Mouse (Mus musculus): ENCODE data around the gene Klhl36.
A peak's percentile ranks its signal among the peaks of the same experiment; 100 is the strongest.

The Klhl36 gene

GRCm38 (mm10) chr8:119861706-119862389 is at the start of gene Klhl36:
Klhl36 (plus strand) TSS chr8:119862266.
- peak; percentile 97 for DNase-seq

- DNase-seq: no peak
Measured at GRCm38 (mm10) chr8:119812650-119813431, 49.2 kb upstream of the Klhl36 start.

DNA sequence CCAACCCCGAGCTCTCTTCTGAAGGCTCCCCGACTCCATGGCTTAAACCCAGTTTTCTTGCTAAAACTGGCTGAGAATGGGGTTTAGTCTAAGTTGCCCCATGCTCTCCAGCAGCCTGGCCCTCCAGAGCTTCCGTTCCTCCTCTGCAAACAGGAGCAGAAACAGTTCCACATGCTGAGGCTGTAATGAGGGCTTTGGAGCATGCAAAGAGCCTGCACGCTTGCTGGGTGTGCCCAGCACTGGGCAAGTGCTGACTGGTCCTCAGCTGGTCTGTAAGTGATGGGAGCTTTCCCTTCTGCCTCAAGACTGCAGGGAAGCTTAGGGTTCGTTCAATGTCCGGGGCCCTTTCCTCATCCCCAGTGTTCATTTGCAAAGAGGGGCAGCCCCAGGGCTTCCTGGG is 45.8 kb upstream of the Klhl36 start:
- no peak for DNase-seq

DNA sequence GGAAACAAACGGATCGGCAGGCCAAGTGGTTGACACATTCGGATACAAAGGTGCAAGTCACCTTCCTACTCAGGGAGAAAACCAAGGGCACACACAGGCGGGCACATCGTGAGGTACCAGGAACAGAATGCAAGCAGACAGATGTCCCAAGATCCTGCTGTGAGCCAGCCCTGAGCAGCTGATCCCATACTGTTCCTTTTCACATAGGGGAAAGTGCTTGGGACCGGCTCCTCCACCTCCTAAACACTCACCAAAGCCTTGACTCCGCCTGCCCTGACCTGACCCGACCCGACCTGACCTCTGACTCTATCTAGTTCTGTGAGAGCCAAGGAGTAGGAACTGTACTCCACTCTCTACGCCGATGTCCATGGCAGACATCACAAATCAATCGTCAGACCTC is 44.6 kb upstream of the Klhl36 start:
- no peak for DNase-seq

GRCm38 (mm10) chr8:119819316-119819715 is 42.8 kb upstream of the Klhl36 start:
- peak; percentile 73 for DNase-seq

GRCm38 (mm10) chr8:119819976-119820375 is 42.1 kb upstream of the Klhl36 start:
- DNase-seq: no peak

DNA sequence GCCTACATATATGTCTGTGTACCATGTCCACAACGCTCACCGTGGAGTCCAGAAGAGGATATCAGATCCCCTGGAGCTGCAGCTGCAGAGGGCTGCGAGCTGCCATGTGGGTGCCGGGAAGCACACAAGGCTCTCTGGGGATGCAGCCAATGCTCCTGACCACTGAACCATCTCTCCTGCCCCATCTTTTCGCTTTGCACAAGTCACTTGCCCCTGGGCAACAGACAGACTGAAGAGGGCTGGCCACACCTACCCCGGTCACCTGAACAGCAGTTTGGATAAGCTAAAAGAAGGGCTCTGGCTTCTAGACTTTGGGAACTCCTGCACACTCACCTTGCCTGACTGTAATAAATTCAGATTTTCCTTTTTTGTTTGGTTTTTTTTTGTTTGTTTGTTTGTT is 40.4 kb upstream of the Klhl36 start:
- no peak for DNase-seq

GRCm38 (mm10) chr8:119823278-119823677 is 38.8 kb upstream of the Klhl36 start:
- DNase-seq: no peak

DNA sequence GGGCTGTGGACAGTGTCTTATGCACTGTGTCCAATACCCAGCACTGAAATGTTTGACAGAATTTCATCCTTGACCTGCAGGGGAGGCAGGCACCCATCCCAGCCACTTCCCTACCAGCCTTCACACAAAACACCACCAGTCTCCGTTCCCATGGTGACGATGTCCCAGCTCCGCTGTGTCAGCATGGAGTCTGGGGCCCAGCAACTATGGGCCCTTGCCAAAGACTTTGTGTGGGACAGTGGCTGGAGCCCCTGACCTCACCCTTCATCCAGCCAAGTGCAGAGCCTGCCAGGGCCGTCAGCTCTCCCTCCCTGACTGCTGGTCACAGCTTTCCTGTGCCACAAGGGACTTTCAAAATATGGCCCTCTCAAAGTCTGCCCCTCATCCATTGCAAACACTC is 38.0 kb upstream of the Klhl36 start:
- DNase-seq: peak; percentile 63

- DNase-seq: no peak
Measured at GRCm38 (mm10) chr8:119824809-119825273, 37.2 kb upstream of the Klhl36 start.

- DNase-seq: no peak
Measured at GRCm38 (mm10) chr8:119825950-119826730, 35.9 kb upstream of the Klhl36 start.

DNA sequence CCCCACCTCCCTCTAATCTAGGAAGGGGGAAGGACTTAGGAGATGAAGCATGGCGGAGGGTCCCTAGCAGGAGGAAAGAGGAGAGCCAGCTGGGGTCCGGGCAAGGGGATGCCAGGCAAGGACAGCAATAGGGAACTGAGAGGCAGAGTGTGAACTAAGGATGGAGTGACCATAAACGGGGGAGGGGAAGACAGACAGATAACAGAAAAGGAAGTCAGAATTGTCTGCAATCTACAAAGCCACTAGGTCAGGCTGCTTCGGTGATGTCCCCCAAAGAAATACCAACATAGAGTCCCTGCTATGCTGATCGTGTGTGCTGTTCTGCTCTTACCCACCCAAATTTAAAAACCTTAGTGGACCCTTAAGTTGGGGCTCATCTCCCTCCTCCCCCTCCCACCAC is 35.1 kb upstream of the Klhl36 start:
- DNase-seq: no peak

DNA sequence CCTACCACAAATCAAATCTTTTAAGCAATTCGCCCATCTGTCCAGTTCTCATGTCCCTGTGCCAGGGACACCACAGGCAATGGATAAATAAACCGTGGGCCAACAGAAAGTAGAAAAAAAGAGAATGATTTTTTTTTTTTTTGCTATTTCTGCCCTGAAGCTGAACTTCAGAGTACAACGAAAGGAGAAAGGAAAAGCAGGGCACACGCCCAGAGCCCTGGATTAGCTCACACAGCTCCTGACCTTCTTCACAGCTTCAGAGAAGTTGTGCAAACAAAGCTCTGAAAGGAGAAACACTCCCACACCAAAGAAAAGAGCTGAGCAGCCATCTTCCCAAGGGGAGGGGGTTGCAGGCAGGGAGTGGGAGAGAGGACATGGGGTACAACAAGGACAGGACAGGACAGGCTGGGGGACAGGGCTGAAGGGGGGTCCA is 34.3 kb upstream of the Klhl36 start:
- no peak for DNase-seq

DNA sequence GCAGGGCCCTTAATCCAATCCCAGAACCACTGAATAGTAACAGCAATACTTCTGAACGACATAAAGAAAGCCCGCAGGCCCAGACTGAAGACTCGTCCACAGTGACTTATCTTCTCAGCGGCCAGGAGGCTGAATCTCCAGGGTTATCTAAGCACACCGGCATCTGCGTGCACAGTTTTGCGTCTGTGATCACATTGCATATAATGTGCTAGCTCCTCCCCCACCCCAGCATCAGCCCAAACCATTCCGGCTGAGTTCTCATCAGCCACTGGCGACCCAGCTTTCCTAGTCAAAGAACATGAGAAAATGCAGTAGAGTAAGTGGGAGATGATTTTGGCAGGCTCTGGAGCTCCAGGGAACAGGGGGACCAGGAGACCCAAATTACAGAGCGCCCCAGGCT is 33.1 kb upstream of the Klhl36 start:
- DNase-seq: no peak

GRCm38 (mm10) chr8:119829420-119829819 is 32.6 kb upstream of the Klhl36 start:
- no peak for DNase-seq

DNA sequence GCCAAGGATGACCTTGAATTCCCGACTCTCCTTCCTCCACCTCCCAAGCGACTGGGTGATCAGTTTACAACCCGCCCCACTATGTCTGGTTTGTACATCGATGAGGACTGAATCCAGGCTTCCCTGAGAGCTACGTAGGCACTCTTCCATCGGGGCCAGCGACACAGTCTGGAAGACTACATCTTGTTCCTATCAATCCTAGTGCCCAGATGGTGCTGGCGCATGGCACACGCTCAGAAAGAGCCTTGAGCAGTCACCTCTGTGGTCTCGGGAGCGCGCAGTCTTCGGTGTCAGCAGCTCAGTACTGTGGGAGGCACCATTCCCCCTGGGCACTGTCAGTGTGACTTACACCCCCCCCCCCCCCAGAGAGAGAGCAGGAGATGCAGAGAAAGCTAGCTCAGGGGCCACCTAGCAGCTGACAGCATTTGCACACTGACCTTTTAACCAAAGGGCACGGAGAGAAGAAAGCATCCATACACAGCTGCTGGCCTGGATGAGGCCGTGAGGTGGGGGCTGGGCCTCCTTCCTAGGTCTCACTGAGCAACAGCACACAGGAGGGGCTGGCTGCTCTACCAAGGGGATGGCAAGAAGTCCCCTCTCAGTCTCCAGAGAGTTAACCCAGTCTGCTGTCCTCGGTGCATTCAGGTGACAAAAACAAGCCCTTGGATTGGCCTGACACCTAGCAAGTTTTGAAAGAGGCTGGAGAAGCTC is 32.0 kb upstream of the Klhl36 start:
- DNase-seq: peak; percentile 62

- DNase-seq: no peak
Measured at GRCm38 (mm10) chr8:119830589-119830988, 31.5 kb upstream of the Klhl36 start.

- DNase-seq: peak; percentile 76
Measured at GRCm38 (mm10) chr8:119831336-119831995, 30.6 kb upstream of the Klhl36 start.

DNA sequence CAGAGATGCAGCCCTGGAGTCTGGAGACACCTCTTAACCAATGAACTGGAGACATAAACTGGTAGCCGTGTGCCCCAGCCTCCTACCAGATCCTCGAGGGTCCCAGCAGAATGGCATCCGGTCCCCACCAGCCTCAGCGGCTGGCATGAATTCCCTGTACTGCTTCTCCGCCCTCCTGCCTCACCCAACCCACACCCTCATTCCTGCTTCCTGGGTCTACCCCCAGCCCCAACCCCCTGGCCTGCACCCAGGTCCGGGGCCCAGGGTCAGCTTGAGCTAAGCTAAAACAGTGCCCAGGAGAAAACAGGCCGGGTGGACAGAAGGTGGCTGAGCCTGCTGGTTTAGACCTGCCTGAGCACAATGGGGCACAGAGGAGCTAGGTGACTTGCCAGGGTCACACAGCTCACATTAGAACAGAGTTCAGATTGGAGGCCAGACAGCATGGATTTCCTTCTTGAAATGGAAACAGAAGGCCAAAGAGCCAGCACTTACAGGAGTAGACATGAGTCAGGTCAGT is 29.9 kb upstream of the Klhl36 start:
- DNase-seq: no peak

GRCm38 (mm10) chr8:119832931-119833330 is 29.1 kb upstream of the Klhl36 start:
- no peak for DNase-seq

DNA sequence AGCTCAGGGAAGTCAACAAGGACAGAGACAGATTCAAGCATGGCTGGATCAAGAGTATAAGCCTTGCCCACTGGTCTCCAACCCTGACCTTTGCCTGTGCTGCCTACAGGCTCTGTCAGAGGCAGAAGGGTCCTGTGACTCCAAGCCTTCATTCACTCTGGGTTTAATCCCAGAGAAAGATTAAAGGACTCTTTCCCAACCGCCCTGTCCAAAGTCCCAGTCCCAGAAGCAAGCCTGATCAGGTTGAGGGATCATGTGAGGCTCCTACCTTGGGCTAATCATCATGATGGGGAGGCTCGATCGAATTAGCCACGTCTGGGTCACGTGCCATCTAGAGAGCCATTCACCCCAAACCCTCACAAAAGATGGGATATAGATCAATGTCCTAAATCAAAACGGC is 27.4 kb upstream of the Klhl36 start:
- no peak for DNase-seq

DNA sequence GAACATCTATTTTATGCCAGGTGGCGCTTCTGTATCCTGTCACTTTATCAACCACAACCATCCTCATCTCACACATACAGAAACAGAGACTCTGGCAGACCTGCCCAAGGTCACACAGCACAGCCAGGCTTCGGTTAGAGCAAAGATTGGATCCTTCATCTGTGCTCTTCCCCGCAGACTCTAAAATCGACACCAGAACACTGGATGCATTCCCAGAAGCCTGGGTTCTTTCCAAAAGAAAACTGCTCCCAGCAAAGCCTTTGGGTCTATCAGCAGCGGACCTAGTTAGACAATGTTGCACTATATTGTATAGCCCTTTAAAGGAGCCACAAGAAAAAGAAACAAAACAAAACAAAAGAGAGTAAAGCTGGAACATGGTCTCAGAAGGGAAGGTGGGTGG is 26.8 kb upstream of the Klhl36 start:
- peak; percentile 69 for DNase-seq
